Mouse (Mus musculus) neural tube, embryonic 14.5 days (tissue): Measurements from ENCODE around the gene Hbq1b. TPM values are rescaled to one million over a fixed set of nuclear protein-coding genes. Genes with fewer than 3 reads are reported as not detected.

ENCODE experiments used
- ATAC-seq: fragments of 200-750 bp; cut with Nextera tagmentation; 2 replicates; pipeline ENCODE4 v1.8.0; 2017; ENCODE audit warnings: low read depth, mild to moderate bottlenecking, moderate TSS enrichment, moderate library complexity
- H3K27ac ChIP-seq: fragments of 300-500 bp; sonication (generic); 2 replicates; pipeline ENCODE4 v1.5.1; 2014; ENCODE audit warnings: low read depth, mild to moderate bottlenecking, control low read depth, low read length, moderate library complexity, mixed read lengths
- H3K27me3 ChIP-seq: fragments of 300-500 bp; sonication (generic); 2 replicates; pipeline ENCODE4 v1.6.1; 2014; ENCODE audit warnings: low read length; ENCODE audit not compliant: control insufficient read depth, insufficient read depth
- H3K36me3 ChIP-seq: fragments of 300-500 bp; sonication (generic); 2 replicates; pipeline ENCODE4 v1.6.1; 2014; ENCODE audit warnings: low read length, mixed read lengths; ENCODE audit not compliant: control insufficient read depth, insufficient read depth
- H3K4me1 ChIP-seq: fragments of 300-500 bp; sonication (generic); 2 replicates; pipeline ENCODE4 v1.6.1; 2014; ENCODE audit warnings: low read length; ENCODE audit not compliant: control insufficient read depth, insufficient read depth
- H3K4me2 ChIP-seq: fragments of 300-500 bp; sonication (generic); 2 replicates; pipeline ENCODE4 v1.6.1; 2014; ENCODE audit warnings: mild to moderate bottlenecking, low read depth, low read length, control low read depth
- H3K4me3 ChIP-seq: fragments of 300-500 bp; sonication (generic); 2 replicates; pipeline ENCODE4 v1.5.1; 2014; ENCODE audit warnings: low read depth, low read length, control low read depth, mixed read lengths
- H3K9ac ChIP-seq: fragments of 300-500 bp; sonication (generic); replicated peaks from 2 replicates; pipeline ENCODE4 v1.6.1; 2014; ENCODE audit warnings: low read depth, mild to moderate bottlenecking, control low read depth, low read length, mixed read lengths
- H3K9me3 ChIP-seq: fragments of 300-500 bp; sonication (generic); 2 replicates; pipeline ENCODE4 v1.6.1; 2016; ENCODE audit warnings: low read length; ENCODE audit not compliant: control insufficient read depth
- WGBS: fragments of 180-500 bp; shearing (Covaris S2); extraction: QIAGEN DNeasy Blood & Tissue Kit; methylation state at CpG from one replicate; pipeline ENCODE4 v1.1.7; 2014; 5-methylcytosine and 5-hydroxymethylcytosine counted together
- polyA plus RNA-seq: library from polyadenylated mRNA; unstranded; fragments of >200 nt; fragmentation: Nextera tagmentation; extraction: Ambion mirVana; gene quantifications from 2 replicates; pipeline ENCODE4 v1.2.1, GENCODE M21; 2014

Hbq1b gene
- polyA plus RNA-seq, 1 experiment from 2014 or later, result 0.96 TPM

DNA sequence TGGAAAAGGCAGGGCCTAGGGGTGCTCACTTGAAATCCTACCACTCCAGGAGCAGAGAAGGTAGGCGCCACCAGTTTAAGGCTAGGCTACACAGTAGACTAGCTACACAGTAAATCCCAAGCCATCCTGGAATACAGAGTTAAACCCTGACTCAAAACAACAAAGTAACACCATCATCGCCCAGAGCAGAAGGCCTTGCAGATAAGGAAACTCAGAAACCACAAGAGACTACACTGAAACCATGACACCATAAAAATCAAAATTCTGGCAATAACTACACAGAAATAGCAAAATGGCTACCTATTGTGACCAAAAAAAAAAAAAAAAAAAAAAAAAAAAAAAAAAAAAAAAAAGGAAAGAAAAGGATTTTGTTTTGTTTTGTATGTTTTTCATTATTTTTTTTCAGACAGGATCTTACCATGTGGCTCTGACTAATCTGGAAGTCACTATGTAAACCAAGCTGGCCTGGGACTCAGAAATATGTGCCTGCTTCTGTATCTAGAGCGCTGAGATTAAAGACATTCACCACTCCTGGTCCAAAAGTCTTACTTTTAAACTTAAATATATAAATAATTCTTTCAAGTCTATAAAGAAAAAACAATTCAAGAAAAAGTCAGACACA, 21.5 kb upstream of the Hbq1b start:
- H3K27me3 ChIP-seq, result no peaks in the 10 kb centered on the region
- H3K36me3 ChIP-seq, result no peaks in the 10 kb centered on the region
- no peak for ATAC-seq
- H3K27ac ChIP-seq, result no peak overlapping the region
- H3K9me3 ChIP-seq, result no peaks in the 10 kb centered on the region
- peaks cover 11% of the 10 kb centered on the region; the same call in 1 of the 2 replicates for H3K4me1 ChIP-seq
- no peak overlapping the region for H3K4me3 ChIP-seq
- 98% methylated on average over 3 of the region's 3 CpGs for WGBS
- no peak overlapping the region for H3K9ac ChIP-seq
- no peak overlapping the region for H3K4me2 ChIP-seq

DNA sequence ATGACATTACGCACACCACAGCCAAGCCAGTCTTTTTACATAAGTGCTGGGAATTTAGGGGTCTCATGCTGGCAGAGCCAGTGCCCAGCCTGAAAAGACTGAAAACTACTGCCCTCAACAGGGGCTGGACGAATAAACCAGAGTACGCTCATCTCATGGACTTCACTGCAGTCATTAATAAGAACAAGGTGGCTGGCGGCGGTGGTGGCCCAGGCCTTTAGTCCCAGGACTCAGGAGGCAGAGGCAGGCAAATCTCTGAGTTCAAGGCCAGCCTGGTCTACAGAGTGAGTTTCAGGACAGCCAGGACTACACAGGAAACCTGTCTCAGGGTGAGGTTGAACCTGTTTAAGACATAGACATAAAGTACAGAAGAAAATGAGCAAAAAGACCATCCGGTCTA, 20.6 kb upstream of the Hbq1b start:
- peaks cover 11% of the 10 kb centered on the region; the same call in 1 of the 2 replicates for H3K4me1 ChIP-seq
- H3K9me3 ChIP-seq, result no peaks in the 10 kb centered on the region
- no peak overlapping the region for H3K9ac ChIP-seq
- no peak overlapping the region for H3K4me3 ChIP-seq
- H3K27ac ChIP-seq, result no peak overlapping the region
- no peaks in the 10 kb centered on the region for H3K27me3 ChIP-seq
- H3K36me3 ChIP-seq, result no peaks in the 10 kb centered on the region
- no peak for ATAC-seq
- H3K4me2 ChIP-seq, result no peak overlapping the region
- WGBS, result 91% methylated on average over 6 of the region's 6 CpGs

DNA sequence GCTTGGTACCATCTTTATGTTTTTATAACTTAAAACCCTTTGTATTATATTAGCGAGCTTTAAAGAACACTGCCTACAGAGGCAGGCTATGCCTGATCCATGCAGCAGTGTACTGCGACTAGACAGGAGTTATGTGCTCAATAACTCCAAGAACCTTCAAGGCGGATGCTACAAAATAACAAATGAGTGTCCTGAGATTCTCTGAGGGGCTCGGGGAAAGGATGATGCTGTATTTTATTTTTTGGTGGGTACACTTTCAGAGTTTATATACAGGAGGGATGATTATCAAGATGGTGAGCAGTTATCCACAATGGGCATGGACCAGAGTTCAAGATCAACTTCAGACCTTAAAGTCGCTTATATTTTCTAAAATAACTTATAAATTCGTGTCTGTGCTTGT, 20.0 kb upstream of the Hbq1b start:
- Histone ChIP-seq H3K4me2 (peak overlapping the region; percentile 52), H3K4me3 (peak overlapping the region; percentile 86), H3K9ac (peak overlapping the region; percentile 93), H3K4me1 (peaks cover 11% of the 10 kb centered on the region; the same call in 1 of the 2 replicates), H3K27me3 (no peaks in the 10 kb centered on the region), H3K27ac (peak overlapping the region; percentile 96), H3K9me3 (no peaks in the 10 kb centered on the region), H3K36me3 (no peaks in the 10 kb centered on the region)
- ATAC-seq, result peak; percentile 0; the same call in 1 of the 2 replicates
- WGBS, result 18% methylated on average over 6 of the region's 6 CpGs

DNA sequence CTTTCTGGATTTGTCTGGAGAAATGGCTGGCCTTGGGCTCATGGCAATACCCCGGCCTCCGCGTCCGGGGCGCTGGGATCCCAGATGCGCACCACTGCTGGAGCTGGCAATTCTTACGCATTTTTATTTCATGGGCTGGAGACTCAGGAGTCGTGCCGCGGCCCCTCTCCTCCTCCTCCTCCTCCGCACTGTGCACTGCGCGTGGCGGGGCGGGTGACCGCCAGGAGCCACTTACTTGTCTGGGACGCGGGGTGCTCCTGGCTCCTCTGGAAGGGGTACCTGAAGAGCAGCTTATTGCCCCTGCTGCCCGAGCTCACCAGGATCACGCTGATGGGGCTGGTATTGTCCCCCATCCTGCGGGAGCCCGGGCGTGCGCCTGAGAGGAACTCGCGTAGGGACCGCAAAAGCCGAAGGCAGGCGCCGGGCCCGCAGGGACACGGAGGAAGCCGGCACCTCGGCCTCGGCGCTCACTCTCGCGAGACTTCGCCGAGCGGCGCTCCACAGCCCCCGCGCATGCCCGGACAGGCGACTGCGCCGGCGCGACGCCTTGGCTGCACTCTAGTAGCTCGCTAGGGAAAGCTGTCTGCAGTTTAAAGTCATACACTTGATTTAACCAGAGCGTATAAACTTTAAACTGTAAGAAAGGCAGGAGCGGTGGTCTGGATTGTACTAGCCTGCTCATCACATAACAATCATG, 19.4 kb upstream of the Hbq1b start, which contains the start of gene Nprl3:
Gene Nprl3 (minus strand): TSS at position 520 of the 697 bp plus-strand sequence.
- Histone ChIP-seq H3K9ac (peak within 1 kb of the TSS; percentile 93), H3K4me1 (peaks cover 11% of the 10 kb centered on the region; the same call in 1 of the 2 replicates), H3K4me2 (peak within 1 kb of the TSS; percentile 52), H3K27ac (peak within 1 kb of the TSS; percentile 96), H3K36me3 (no peaks in the 10 kb centered on the region), H3K9me3 (no peaks in the 10 kb centered on the region), H3K27me3 (no peaks in the 10 kb centered on the region), H3K4me3 (peak within 1 kb of the TSS; percentile 86)
- ATAC-seq, result peak; percentile 100
- under 1% methylated on average over 54 of the region's 54 CpGs for WGBS

DNA sequence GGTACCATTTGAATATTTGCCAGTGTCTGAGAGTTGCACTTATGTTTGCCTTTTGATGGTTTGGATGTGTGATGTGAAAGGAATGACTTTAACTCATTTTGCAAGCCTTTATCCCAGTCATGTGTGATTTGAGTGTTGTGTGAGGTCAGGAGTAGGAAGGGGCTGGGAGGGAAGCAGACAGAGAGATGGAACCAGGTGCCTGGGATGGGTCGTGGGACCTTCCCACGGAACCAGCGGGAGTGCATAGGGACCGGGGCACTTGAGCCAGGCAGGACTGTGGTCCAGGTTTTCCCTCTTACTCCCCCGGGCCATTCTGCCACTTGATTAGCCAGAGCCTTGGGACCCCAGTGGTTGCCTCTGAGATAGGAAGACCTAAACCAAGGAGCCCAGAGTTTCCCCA, 18.8 kb upstream of the Hbq1b start:
- Histone ChIP-seq H3K36me3 (no peaks in the 10 kb centered on the region), H3K9ac (peak overlapping the region; percentile 93), H3K27ac (peak overlapping the region; percentile 96; the same call in 1 of the 2 replicates), H3K4me3 (peak overlapping the region; percentile 86), H3K4me2 (peak overlapping the region; percentile 52), H3K4me1 (peaks cover 11% of the 10 kb centered on the region; the same call in 1 of the 2 replicates), H3K27me3 (no peaks in the 10 kb centered on the region), H3K9me3 (no peaks in the 10 kb centered on the region)
- 19% methylated on average over 5 of the region's 5 CpGs for WGBS
- ATAC-seq, result peak; percentile 49

DNA sequence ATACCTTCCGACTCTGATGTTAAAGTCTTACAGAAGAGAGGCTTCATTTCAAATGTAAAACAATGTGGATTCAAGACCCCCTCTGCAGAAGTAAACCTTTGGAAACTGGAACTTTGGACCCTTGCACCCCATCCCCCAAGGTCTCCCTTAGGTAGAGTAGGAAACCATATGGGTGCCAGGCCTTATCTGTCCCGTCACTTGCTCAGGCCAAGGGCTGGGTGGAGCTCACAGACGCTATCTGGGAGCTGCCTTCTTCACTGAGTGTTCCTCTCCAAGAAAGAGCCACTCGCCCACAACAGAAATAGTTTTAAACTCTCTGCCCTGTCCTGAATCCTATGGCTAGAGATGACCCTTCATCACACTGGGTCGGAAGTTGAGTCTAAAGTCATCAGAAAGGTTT, 17.8 kb upstream of the Hbq1b start:
- Histone ChIP-seq H3K4me1 (peaks cover 11% of the 10 kb centered on the region; the same call in 1 of the 2 replicates), H3K27ac (no peak overlapping the region), H3K9ac (no peak overlapping the region), H3K36me3 (no peaks in the 10 kb centered on the region), H3K27me3 (no peaks in the 10 kb centered on the region), H3K4me2 (no peak overlapping the region), H3K4me3 (no peak overlapping the region), H3K9me3 (no peaks in the 10 kb centered on the region)
- no peak for ATAC-seq
- WGBS, result 91% methylated on average over 5 of the region's 5 CpGs

DNA sequence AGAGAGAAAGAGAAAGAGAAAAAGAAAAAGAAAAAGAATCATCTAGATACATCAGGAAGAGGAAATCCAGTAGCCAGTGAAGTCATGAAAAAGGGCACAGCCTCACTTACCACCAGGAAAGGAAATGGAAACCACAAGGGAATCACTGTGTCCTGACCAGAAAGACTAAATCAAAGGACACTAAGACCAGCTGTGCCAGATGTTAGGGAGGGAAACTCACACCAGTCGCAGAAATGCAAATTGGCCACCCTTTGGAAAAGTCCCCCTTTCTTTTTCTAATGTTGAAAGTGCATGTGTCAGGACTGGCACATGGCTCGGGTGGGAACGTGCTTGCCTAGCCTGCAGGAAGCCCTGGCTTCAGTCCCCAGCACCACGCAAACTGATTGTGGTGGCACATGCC, 15.6 kb upstream of the Hbq1b start:
- no peak overlapping the region for H3K9ac ChIP-seq
- H3K27me3 ChIP-seq, result no peaks in the 10 kb centered on the region
- no peaks in the 10 kb centered on the region for H3K36me3 ChIP-seq
- no peak overlapping the region for H3K27ac ChIP-seq
- 49% methylated on average over 4 of the region's 4 CpGs for WGBS
- no peak overlapping the region for H3K4me2 ChIP-seq
- ATAC-seq, result no peak
- no peak overlapping the region for H3K4me3 ChIP-seq
- H3K9me3 ChIP-seq, result no peaks in the 10 kb centered on the region
- peaks cover 8% of the 10 kb centered on the region; the same call in 1 of the 2 replicates for H3K4me1 ChIP-seq

DNA sequence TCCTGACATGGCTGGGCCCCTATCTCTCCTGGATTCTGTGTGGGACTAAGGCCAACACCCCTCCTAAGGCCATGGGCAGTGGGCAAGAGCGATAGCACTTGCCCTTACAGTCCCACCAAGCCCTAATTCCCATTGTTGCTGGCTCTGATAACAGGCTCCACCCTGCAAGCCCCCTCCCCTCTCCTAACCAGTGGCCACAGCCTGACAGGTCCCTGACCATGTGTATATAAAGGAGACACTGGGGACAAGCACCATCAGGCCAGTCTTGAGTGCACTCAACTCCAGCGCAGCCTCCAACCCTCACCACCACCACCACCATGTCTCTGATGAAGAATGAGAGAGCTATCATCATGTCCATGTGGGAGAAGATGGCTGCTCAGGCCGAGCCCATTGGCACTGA, 10.4 kb upstream of the Hbq1b start, which contains the start of gene Hba-x:
Gene Hba-x (plus strand): TSS at position 54 of the 400 bp plus-strand sequence.
- no peaks in the 10 kb centered on the region for H3K4me1 ChIP-seq
- WGBS, result 68% methylated on average over 3 of the region's 3 CpGs
- no peak within 1 kb of the TSS for H3K4me2 ChIP-seq
- ATAC-seq, result no peak
- no peaks in the 10 kb centered on the region for H3K27me3 ChIP-seq
- H3K36me3 ChIP-seq, result no peaks in the 10 kb centered on the region
- no peak within 1 kb of the TSS for H3K27ac ChIP-seq
- no peaks in the 10 kb centered on the region for H3K9me3 ChIP-seq
- H3K9ac ChIP-seq, result no peak within 1 kb of the TSS
- H3K4me3 ChIP-seq, result no peak within 1 kb of the TSS
